Mouse (Mus musculus) kidney, adult 2 months (tissue): Measurements from ENCODE around the gene Rai14. TPM values are rescaled to one million over a fixed set of nuclear protein-coding genes. Genes with fewer than 3 reads are reported as not detected.
A peak's percentile ranks its signal among the peaks of the same experiment; 100 is the strongest.

Experiments
- DNase-seq: peaks from one replicate; pipeline ENCODE4 v3.0.0; 2021
- H3K27ac ChIP-seq: fragments of 200-500 bp; 2 replicates; pipeline ENCODE4 v1.5.1; 2012; ENCODE audit warnings: low read depth, low read length, control low read depth, inconsistent platforms; ENCODE audit not compliant: insufficient read depth
- H3K27me3 ChIP-seq: fragments of 200-500 bp; replicated peaks from 2 replicates; pipeline ENCODE4 v1.6.1; 2012; ENCODE audit warnings: mild to moderate bottlenecking, moderate library complexity, low read length, inconsistent platforms; ENCODE audit not compliant: control insufficient read depth, insufficient read depth
- H3K36me3 ChIP-seq: fragments of 200-500 bp; 2 replicates; pipeline ENCODE4 v1.6.1; 2012; ENCODE audit warnings: mild to moderate bottlenecking, moderate library complexity, low read length, inconsistent platforms; ENCODE audit not compliant: control insufficient read depth, insufficient read depth
- H3K4me1 ChIP-seq: fragments of 200-500 bp; 2 replicates; pipeline ENCODE4 v1.6.1; 2011; ENCODE audit warnings: low read length; ENCODE audit not compliant: control insufficient read depth, insufficient read depth
- H3K4me3 ChIP-seq: fragments of 200-500 bp; 2 replicates; pipeline ENCODE4 v1.5.1; 2011; ENCODE audit warnings: mild to moderate bottlenecking, low read depth, low read length, control low read depth; ENCODE audit not compliant: insufficient read depth
- CTCF ChIP-seq: fragments of 200-500 bp; conservative IDR thresholded peaks from 2 replicates; pipeline ENCODE4 v1.5.1; 2011; ENCODE audit warnings: low read depth, mild to moderate bottlenecking, control low read depth, low read length, moderate library complexity, mixed read lengths; ENCODE audit not compliant: insufficient read depth, insufficient read length
- POLR2A ChIP-seq: fragments of 200-500 bp; IDR thresholded peaks from one replicate; pipeline ENCODE4 v1.6.1; 2011; ENCODE audit warnings: low read depth, low read length, control low read depth
- WGBS: fragments of 180-500 bp; shearing (Covaris S2); methylation state at CpG from one replicate; pipeline ENCODE4 v1.1.7; 2018; 5-methylcytosine and 5-hydroxymethylcytosine counted together
- polyA plus RNA-seq: library from polyadenylated mRNA; depleted of rRNA; stranded (reverse); fragments of >200 nt; gene quantifications from 2 replicates; pipeline ENCODE4 v1.2.3, GENCODE M21; 2012

The Rai14 gene
- polyA plus RNA-seq, 1 experiment: 8.9 TPM

DNA sequence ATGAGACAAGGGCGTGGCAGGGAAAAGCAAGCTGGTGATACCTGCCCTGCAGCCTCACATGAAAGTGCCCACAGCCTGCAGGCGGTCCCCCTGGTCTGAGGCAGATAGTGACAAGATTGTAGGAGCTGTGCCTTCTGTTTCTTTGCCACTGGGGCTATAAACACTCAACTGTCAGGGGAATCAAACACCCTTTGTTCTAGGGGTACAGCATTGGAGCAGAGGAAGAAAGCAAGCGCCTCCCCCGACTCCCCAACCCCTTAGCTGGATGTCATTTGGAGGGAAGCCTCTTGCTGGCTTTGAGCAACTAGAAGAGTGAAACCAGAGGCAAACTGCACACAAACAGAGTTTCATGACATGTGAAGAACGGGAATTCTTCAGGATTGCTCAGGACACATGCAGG, 8.7 kb downstream of the Rai14 start:
- Histone ChIP-seq H3K27ac (no peak overlapping the region), H3K4me1 (no peaks in the 10 kb centered on the region), H3K4me3 (no peak overlapping the region), H3K27me3 (no peaks in the 10 kb centered on the region), H3K36me3 (no peaks in the 10 kb centered on the region)
- no peak for TF ChIP-seq POLR2A
- TF ChIP-seq CTCF: no peak
- no peak for DNase-seq
- WGBS: 78% methylated on average over 5 of the region's 5 CpGs

- no peaks in the 10 kb centered on the region for H3K27me3 ChIP-seq
- no peak overlapping the region for H3K27ac ChIP-seq
- 88% methylated on average over 8 of the region's 8 CpGs for WGBS
- H3K4me3 ChIP-seq: no peak overlapping the region
- no peak for DNase-seq
- no peaks in the 10 kb centered on the region for H3K4me1 ChIP-seq
- H3K36me3 ChIP-seq: no peaks in the 10 kb centered on the region
- no peak for TF ChIP-seq POLR2A
- no peak for TF ChIP-seq CTCF
Measured at GRCm38 (mm10) chr15:10704328-10704727, 10.1 kb downstream of the Rai14 start.

DNA sequence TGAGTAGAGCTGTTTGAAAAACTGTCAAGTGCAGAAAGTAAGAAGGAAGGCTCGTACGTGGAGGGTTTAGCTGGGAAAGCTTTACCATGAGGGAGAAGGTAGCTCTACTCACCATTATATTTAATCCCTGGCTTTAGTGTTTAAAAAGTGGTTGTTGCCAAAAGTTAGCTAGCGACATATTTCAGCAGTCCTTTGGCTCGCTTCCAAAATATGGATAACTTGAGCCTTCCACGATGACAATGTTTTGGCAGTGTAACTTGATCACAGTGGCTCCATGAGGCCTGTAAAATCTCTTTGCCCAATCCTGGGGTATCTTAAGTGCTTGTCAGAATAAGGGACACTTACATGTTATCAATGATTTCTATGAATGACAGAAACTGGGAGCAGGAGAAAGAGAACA, 12.9 kb downstream of the Rai14 start:
- 63% methylated on average over 5 of the region's 5 CpGs for WGBS
- Histone ChIP-seq H3K36me3 (no peaks in the 10 kb centered on the region), H3K4me1 (0 out of 2 replicates have a peak, but pooled peaks cover 2% of the 10 kb centered on the region), H3K4me3 (no peak overlapping the region), H3K27me3 (no peaks in the 10 kb centered on the region), H3K27ac (no peak overlapping the region)
- DNase-seq: no peak
- TF ChIP-seq POLR2A (no peak), CTCF (no peak)

DNA sequence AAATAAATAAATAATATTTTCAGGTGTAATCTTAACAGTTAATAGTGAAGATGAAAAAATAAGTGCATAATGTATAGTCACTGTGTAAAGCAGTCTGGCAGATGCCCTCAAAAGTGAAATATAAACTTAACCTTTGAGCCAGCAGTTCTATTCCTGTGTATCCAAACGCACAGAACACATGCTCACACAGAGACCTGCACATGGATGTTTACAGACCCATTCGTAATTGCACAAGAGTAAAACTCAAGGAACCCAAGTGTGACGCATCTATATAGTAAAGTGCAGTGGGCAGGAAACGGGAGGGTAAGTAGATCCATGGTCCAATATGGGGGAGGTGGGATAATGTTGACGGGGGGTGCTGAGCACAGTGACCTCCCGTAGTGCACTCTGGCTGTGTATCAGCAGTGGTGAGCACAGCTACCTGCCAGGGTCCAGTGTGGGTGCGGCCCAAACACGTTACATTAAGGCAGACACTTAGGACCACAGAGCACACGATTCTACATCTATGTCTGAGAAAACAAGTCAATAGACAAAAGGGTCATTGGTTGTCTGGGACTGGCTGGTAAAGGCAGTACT, 13.4 kb downstream of the Rai14 start:
- Histone ChIP-seq H3K36me3 (no peaks in the 10 kb centered on the region), H3K27me3 (no peaks in the 10 kb centered on the region), H3K27ac (no peak overlapping the region), H3K4me1 (0 out of 2 replicates have a peak, but pooled peaks cover 2% of the 10 kb centered on the region), H3K4me3 (no peak overlapping the region)
- 80% methylated on average over 9 of the region's 9 CpGs for WGBS
- TF ChIP-seq POLR2A: no peak
- DNase-seq: no peak

DNA sequence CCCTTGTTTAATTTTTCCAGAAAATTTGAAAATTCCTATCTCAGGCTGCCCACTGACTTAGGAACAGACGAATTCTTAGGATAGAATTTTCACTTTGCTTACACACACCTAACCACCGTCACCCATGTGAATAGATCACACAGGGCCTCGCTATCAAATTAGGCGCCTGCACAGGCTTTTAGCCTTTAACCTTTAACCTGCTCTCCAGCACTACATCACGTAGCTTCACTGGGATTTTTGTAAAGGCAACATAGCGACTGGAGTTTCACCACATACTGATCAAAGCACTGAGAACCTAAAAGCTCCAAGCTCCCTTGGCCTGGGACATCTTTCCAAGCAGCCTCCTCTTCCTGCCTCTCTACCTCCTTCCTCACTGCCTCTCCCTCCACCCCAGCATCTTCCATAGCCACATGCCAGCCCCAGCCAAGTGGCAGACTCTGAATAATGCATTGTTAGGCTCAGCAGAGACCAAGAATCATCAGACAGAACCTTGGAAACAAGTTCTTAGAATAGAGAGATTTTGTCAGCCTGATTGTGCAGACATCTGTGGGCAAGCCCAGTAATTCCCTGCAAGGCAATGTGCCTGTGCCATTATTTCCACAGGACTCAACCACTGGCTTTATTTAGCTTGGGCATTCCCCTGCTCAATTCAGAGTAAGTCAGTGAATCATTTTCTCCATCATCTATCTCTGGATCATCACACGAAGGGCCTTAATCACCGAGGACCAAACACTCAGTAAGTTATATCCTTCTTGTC, 17.8 kb downstream of the Rai14 start:
- Histone ChIP-seq H3K4me1 (peaks cover 14% of the 10 kb centered on the region; the same call in 1 of the 2 replicates), H3K27ac (no peak overlapping the region), H3K4me3 (no peak overlapping the region), H3K36me3 (no peaks in the 10 kb centered on the region), H3K27me3 (no peaks in the 10 kb centered on the region)
- TF ChIP-seq CTCF: no peak
- no peak for TF ChIP-seq POLR2A
- 69% methylated on average over 8 of the region's 8 CpGs for WGBS
- no peak for DNase-seq

- no peak for TF ChIP-seq POLR2A
- TF ChIP-seq CTCF: no peak
Measured at GRCm38 (mm10) chr15:10692627-10693026, 21.8 kb downstream of the Rai14 start.

GRCm38 (mm10) chr15:10691481-10691880, 22.9 kb downstream of the Rai14 start:
- DNase-seq: peak; percentile 14
- Histone ChIP-seq H3K27me3 (no peaks in the 10 kb centered on the region), H3K36me3 (peaks cover 2% of the 10 kb centered on the region; the same call in 1 of the 2 replicates), H3K27ac (no peak overlapping the region), H3K4me3 (no peak overlapping the region), H3K4me1 (peaks cover 20% of the 10 kb centered on the region; the same call in 1 of the 2 replicates)
- 56% methylated on average over 6 of the region's 6 CpGs for WGBS
- TF ChIP-seq CTCF: no peak
- no peak for TF ChIP-seq POLR2A

More at GRCm38 (mm10) chr15:10692627-10693026, 21.8 kb downstream of the Rai14 start:
- 52% methylated on average over 4 of the region's 4 CpGs for WGBS
- Histone ChIP-seq H3K36me3 (peaks cover 2% of the 10 kb centered on the region; the same call in 1 of the 2 replicates), H3K27me3 (no peaks in the 10 kb centered on the region), H3K4me1 (peaks cover 22% of the 10 kb centered on the region; the same call in 1 of the 2 replicates), H3K4me3 (no peak overlapping the region), H3K27ac (no peak overlapping the region)
- DNase-seq: no peak
